Mouse (Mus musculus) monocyte, adult 5-6 weeks (primary cell): ENCODE results near the gene Emid1. TPM values are rescaled to one million over a fixed set of nuclear protein-coding genes. Genes with fewer than 3 reads are reported as not detected.
"Not testable (repeated sequence)": the region's sequence is repeated elsewhere in the genome, so short reads cannot be mapped to it uniquely, and the experiment has no call there.

Experiments
- ATAC-seq: fragments of 153-309, 156-312 bp; replicated peaks from 2 replicates; pipeline ENCODE4 v1.8.0; 2017; ENCODE audit warnings: mild to moderate bottlenecking; ENCODE audit not compliant: low TSS enrichment, insufficient number of reproducible peaks, severe bottlenecking, poor library complexity, low FRiP score
- total RNA-seq: library from RNA; stranded (forward); fragments of 200-1000, 200-491, 200-594 nt; gene quantifications from 3 replicates; pipeline ENCODE4 v1.2.3, GENCODE M21; 2017

Emid1 gene
- total RNA-seq, 1 experiment from 2014 or later = 10.2 TPM

GRCm38 (mm10) chr11:5129035-5129480, 23.0 kb downstream of the Emid1 start:
- no peak for ATAC-seq

- ATAC-seq = no peak
Observed at GRCm38 (mm10) chr11:5125713-5126112, 26.3 kb downstream of the Emid1 start.

GRCm38 (mm10) chr11:5114931-5115581, 37.0 kb downstream of the Emid1 start:
- ATAC-seq = peak; percentile 96

DNA sequence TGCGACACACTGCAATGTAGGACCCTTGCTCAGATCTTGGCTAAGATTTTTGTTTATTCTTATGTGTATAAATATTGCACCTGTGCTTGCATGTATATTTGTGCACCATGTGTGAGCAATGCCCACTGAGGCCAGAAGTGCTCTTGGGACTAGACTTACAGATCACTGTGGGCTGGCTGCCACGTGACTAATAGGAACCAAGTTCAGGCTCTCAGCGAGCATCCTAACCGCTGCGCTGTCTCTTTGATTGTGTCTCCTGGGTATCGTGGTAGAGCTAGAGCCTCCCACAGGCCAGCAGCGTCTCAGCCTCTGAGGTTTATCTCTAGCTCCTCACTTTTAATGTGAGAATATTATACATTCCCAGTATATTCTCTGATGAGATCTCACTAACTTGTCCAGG, 38.4 kb downstream of the Emid1 start:
- ATAC-seq = no peak

- no peak for ATAC-seq
Observed at GRCm38 (mm10) chr11:5109441-5109840, 42.6 kb downstream of the Emid1 start.

GRCm38 (mm10) chr11:5103986-5104509, 48.0 kb downstream of the Emid1 start:
- ATAC-seq = no peak

DNA sequence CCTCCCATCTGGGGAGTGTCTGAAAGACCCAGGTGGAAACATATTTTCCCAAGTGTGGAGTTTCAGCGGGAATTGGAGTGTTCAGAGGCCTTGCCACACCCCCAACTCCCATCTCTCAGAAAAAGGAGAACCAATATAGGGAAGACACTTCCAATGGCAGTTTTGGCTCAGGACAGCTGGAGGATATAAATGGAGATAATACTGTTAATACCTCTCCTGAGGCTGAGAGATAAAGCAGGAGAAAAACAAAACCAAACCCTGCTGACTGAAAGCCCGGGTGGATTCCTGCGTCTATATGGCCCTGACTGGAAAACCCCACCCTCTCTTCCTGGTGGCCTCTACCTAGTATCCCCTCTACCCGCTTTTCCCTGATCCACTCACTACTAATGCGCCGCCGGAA, 49.7 kb downstream of the Emid1 start:
- ATAC-seq = no peak

GRCm38 (mm10) chr11:5101641-5102040, 50.4 kb downstream of the Emid1 start:
- no peak for ATAC-seq

GRCm38 (mm10) chr11:5100801-5101200, 51.3 kb downstream of the Emid1 start:
- no peak for ATAC-seq

DNA sequence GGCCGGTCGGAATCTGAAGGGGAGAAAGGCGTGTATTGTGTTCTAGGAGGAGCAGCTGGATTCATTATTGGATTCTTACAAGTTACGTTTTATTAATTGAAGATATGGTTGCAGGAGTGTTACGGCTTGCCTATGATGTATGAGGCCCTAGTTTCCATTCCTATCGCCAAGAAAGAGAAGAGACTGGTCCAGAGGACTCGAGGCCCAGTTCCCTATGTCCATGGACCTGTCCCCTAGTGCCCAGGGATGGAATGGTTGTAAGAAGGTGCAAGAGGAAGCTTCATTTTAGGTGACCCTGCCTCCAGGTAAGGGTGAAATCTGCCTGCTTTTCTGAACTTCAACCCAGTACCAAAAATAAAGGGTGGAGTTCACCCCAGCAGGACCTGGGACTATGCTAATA, 51.8 kb downstream of the Emid1 start:
- no peak for ATAC-seq

DNA sequence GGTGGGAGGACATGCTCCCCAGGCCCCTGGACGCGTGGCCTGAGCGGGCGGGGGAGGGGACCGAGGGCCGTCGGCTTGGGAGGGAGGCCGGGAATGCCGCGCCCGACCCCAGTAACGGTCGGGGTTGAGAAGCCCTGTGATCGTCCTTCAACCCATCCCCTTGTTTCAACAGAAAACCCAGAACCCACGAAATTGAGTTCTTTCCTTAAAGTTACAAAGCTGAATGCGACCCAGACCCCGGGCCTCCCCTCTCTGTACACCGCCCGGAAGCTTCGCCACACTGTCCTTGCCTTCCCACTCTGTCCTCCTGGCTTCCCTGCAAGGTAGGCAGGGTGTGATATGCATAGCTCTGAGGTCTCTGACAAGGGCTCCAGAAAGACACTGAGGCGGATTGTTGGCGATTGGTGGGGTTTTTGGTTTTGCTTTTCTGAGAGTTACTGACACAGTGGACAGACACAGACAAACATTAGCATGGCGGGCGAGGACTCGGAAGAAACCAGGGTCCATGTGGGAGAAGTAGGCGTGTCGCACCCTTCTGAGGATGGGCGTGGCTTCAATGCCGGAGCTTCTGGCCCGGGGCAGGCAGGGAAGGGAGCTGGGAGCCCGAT, 52.4 kb downstream of the Emid1 start:
- ATAC-seq = peak; percentile 62

- ATAC-seq = peak; percentile 81
Observed at GRCm38 (mm10) chr11:5098736-5099542, 53.1 kb downstream of the Emid1 start, which contains the start of the genes Rhbdd3 and Ewsr1. Rhbdd3 (plus strand) TSS chr11:5098926. Ewsr1 (minus strand) TSS chr11:5099266.

DNA sequence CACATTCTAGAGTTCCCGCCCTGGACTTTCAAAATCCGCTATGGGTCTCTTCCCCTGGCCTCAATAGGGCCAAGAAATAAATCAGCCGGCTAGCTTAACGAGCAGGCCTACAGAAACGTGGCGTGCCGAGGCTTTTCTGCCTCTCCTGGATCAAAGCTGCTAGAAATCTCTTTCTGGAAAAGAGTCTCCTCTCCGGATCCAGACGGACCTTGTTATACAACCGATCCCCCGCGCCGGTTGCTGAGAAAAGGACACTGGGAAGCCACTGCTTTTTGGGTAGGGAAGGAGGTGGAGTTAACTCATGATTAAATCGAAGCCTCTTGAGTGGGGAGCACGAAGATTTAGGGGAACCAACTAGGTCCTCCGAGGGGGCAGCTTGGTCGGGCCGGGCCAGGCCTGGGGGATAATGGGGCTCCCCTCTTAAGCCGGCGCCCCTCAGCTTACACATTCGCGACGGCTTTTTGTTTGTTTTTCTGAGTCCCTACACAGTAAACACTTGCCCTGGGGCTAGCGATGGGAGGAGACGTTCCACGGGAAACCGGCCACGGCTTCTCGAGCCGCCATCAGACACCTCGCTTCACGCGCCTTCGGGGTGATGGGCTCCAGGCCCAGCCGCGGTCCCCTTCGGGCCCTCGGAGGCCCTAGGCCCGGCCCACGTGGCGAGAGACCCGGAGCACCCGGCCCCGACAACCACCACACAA, 53.9 kb downstream of the Emid1 start:
- ATAC-seq = no peak; the same call in 1 of the 2 replicates

GRCm38 (mm10) chr11:5096480-5097020, 55.5 kb downstream of the Emid1 start:
- ATAC-seq = no peak

GRCm38 (mm10) chr11:5095877-5096276, 56.2 kb downstream of the Emid1 start:
- no peak for ATAC-seq

DNA sequence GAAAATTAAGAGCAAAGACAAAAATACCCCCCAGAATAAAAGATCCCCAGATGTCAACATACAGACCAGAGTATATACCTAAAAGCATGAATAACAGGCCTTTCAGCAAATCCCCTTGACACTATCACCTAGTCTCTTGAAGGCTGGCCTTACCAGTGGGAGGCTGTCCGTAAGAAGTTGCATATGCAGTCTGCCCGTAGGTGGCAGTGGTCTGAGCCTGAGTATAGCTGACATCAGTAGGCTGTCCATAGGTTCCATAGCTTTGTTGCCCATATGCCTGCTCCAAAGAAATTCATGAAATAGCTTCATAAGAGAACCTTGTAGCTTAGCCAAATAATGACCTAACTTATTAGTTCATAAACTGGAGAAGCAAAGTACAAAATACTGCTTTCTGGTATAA, 60.4 kb downstream of the Emid1 start:
- ATAC-seq = 0 out of 2 replicates have a peak, but pooled peaks have one; percentile 47

DNA sequence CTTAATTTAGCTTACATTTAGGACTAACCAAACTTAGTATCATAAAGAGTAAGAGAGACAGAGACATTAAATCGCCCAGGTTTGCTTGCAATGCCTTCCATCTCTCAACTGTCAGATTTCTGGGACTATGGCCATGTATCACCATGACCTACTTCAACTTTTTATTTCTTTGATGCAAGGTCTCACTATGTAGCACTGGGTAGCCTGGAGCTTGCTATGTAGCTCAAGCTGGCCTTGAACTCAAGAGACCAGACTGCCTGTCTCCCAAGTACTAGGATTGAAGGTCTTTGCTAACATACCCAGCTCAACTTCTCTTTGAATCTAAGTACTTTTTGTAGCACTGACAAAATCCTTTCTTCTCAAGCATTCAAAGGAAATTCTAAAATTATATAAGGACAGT, 62.9 kb downstream of the Emid1 start:
- ATAC-seq = no peak

DNA sequence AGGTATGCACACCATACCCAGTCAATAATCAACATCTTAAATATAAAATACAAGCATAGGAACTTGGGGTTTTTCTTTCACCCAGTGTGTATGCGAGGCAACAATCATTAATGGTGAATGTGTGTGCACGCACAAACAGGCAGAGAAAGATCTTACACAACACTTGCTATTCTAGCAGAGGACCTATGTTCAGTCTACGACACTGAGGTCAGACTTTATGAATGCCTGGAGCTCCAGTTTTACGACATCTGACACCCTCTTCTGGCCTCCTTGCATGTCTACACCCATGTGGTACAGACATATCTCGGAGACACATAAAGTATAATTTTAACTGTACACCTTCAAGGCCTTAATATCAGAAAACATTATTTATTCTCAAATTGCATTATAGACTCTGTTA, 75.2 kb downstream of the Emid1 start:
- not testable (repeated sequence) for ATAC-seq
